Mouse (Mus musculus) MN1 (cell line): Measurements from ENCODE around the gene Tmem207.

Source experiments
- DNase-seq: peaks from one replicate; pipeline ENCODE4 v3.0.0-alpha.2; 2016; ENCODE audit warnings: low spot score

Gene Tmem207

DNA sequence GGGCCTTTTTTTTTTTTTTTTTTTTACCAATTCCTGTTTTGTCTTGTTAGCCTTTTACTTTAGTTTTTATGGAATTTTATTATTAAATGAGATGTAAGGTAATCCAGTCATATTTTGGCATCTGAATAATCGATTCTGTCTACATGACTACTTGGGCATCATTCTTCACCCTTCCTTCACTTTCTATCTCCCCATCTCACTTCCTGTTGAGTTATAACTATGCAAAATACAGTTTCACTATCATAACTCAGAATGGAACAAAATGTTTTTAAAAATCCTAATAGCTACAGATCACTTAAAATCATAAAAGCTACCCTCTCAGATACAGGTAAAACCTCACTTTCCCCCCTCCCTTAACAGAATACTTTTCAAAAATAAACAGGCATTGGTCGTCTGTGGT lies 70.4 kb downstream of the Tmem207 start:
- no peak for DNase-seq

DNA sequence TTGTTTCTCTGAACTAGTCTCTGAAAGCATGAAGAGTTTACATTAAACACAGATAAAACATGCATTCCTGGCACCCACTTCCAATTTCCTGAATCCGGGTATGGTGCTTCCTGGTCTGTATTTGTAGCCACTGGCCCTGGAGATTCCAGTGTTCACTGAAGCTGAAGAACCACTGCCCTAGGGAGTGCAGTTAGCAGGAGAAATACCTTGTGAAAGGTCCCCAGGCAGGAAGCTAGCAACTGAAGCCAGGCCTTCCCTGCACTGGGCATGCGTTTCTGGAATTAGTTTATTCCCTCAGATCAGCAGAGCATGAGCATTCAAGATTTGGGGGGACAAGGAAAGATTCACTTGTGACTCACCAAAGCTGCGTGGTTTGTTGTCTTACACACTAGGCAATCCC lies 72.4 kb downstream of the Tmem207 start:
- no peak for DNase-seq
